Mouse (Mus musculus) liver, postnatal 0 days (tissue): ENCODE results near the gene Commd3.

Source experiments
- CTCF ChIP-seq: sonication (generic); IDR thresholded peaks from 2 replicates; pipeline ENCODE4 v1.5.1; 2016; ENCODE audit warnings: antibody characterized with exemption, low read depth
- EP300 ChIP-seq: IDR thresholded peaks from 2 replicates; pipeline ENCODE4 v1.6.1; 2016; ENCODE audit warnings: antibody characterized with exemption, low read depth, mild to moderate bottlenecking

DNA sequence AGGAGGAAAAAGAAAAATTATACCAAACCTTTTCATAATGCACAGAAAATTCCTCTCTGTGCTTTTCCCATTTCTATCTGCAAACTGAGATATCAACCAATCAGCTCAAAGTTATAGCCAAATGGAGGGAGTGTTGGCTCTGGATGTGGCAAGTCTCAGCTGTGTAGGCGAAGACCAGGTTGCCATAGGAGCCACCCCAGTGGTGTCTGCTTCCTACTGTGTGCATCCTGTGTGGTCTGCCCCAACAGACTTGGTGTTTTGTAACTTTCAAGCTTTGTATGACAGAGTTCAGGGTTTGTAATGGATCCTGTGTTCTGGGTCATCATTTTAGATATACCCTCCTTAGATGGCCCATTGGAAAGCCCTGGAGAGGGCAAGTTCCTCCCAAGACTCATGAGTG is 52.3 kb downstream of the Commd3 start:
- no peak for TF ChIP-seq CTCF
- TF ChIP-seq EP300: no peak
